Mouse (Mus musculus) olfactory bulb, adult 2 months (tissue): ENCODE measurements around the gene Olfr561. TPM values are rescaled to one million over a fixed set of nuclear protein-coding genes. Genes with fewer than 3 reads are reported as not detected.

Experiments
- H3K27ac ChIP-seq: fragments of 200-500 bp; 2 replicates; pipeline ENCODE4 v1.5.1; 2012; ENCODE audit warnings: low read depth, low read length; ENCODE audit not compliant: insufficient read depth
- H3K4me1 ChIP-seq: fragments of 200-500 bp; 2 replicates; pipeline ENCODE4 v1.6.1; 2012; ENCODE audit warnings: low read length; ENCODE audit not compliant: control insufficient read depth, insufficient read depth
- H3K4me3 ChIP-seq: fragments of 200-500 bp; 2 replicates; pipeline ENCODE4 v1.5.1; 2012; ENCODE audit warnings: mild to moderate bottlenecking, low read depth, low read length, moderate library complexity; ENCODE audit not compliant: insufficient read depth
- CTCF ChIP-seq: fragments of 200-500 bp; IDR thresholded peaks from 2 replicates; pipeline ENCODE4 v1.5.1; 2012; ENCODE audit warnings: low read depth, mild to moderate bottlenecking, low read length, moderate library complexity; ENCODE audit not compliant: insufficient read depth
- POLR2A ChIP-seq: fragments of 200-500 bp; IDR thresholded peaks from 2 replicates; pipeline ENCODE4 v1.6.1; 2012; ENCODE audit warnings: mild to moderate bottlenecking, low read depth, low read length, moderate library complexity; ENCODE audit not compliant: insufficient read depth
- WGBS: fragments of 180-500 bp; shearing (Covaris S2); methylation state at CpG from one replicate; pipeline ENCODE4 v1.1.7; 2018; 5-methylcytosine and 5-hydroxymethylcytosine counted together
- polyA plus RNA-seq: library from polyadenylated mRNA; stranded (reverse); fragments of >200 nt; gene quantifications from 2 replicates; pipeline ENCODE4 v1.2.4, GENCODE M21; 2012; ENCODE audit warnings: low replicate concordance; ENCODE audit not compliant: missing spikeins, insufficient read depth, insufficient read length

Olfr561 gene
- not detected in 2 replicates for polyA plus RNA-seq

DNA sequence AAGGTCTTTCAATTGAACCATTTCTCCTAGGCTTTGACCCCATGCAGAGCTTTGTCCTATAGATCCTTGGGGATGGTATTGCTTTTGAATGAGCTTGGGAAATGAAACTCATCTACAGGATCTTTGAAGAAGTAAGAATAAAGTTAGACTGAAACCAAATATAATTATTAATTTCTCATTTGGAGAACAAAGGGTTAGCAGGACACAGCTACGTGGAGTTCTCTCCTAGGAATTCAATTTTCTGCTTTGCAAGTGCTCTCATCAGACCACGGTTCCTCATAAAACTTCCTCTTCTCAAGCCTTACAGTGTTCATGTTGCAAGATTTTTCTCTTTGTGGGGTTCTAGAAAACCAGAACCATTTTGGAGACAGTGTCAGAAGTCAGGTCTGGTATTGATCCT is at the start of gene Olfr561:
Gene Olfr561, plus strand, starts transcription at position 301 of the 400 bp plus-strand sequence.
- no peaks in the 10 kb centered on the region for H3K4me1 ChIP-seq
- WGBS: 75% methylated on average over 2 of the region's 2 CpGs
- H3K4me3 ChIP-seq: no peak within 1 kb of the TSS
- TF ChIP-seq CTCF (no peak), POLR2A (no peak)
- no peak within 1 kb of the TSS for H3K27ac ChIP-seq

DNA sequence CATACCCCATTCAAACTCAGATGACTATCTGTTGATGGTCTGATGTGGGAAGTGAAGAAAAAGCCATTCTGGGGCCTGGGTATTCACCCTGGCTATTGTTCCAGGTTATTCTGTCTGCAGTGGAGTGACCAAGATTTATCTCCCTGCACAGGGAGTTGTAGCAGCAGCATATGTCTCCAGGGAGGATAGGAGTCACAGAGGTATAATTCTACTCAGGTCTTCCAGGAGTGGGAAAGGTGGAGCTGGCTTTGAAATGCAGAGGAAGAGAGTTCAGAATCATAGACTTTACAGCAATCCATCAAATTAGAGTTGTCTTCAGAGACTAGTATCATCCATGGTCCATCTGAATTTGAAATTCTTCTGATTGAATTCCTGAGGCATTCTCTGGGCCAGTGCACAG is 43.6 kb upstream of the Olfr561 start, which contains the start of gene Olfr559:
Gene Olfr559, minus strand, starts transcription at position 101 of the 400 bp plus-strand sequence.
- Histone ChIP-seq H3K4me1 (no peaks in the 10 kb centered on the region), H3K4me3 (no peak within 1 kb of the TSS), H3K27ac (no peak within 1 kb of the TSS)
- TF ChIP-seq POLR2A: no peak
- no peak for TF ChIP-seq CTCF

DNA sequence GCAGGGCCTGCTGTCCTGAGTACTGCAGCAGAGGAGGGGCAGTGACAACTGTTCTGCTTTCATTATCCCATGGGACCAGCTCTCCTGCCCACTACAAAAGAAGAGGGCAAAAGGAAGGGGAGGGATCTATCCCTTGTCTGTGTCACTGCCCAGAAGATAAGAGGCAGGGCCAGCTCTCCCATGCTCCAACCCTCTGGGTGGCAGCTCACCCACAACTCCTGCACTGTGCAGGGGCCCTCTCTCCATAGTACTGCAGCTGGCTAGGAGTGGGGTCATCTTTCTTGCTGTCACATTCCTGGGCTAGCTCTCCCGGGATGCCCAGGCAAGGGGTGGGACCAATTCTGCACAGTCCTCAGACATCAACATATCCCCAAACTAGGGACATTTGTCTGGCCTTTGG is 37.2 kb upstream of the Olfr561 start:
- 77% methylated on average over 1 of the region's 1 CpGs for WGBS
- TF ChIP-seq POLR2A: no peak
- TF ChIP-seq CTCF: no peak

DNA sequence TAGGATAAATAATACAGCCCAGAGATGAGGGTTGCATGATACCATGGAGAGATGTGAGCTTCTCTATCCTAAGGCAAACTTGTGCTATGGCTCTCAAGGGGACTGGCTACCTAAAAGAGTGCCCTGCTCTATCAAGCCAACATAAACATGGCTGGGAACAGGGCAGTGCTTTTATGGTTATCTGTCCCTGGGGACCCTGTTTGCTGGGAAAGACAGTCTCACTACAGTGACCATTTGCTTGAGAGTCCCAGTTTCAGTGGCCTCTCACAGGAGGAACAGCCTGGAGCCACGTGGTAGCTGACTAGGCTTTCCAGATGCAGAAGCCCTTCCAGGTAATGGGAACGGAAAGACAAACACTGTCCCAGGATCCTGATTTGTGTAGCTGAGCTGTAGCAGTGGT is 33.3 kb upstream of the Olfr561 start:
- no peak overlapping the region for H3K4me3 ChIP-seq
- no peaks in the 10 kb centered on the region for H3K4me1 ChIP-seq
- TF ChIP-seq POLR2A: no peak
- TF ChIP-seq CTCF: no peak
- H3K27ac ChIP-seq: no peak overlapping the region
- whole genome bisulfite sequencing: 68% methylated on average over 2 of the region's 2 CpGs

More for the DNA sequence above, 37.2 kb upstream of the Olfr561 start:
- H3K4me1 ChIP-seq: no peaks in the 10 kb centered on the region
- no peak overlapping the region for H3K4me3 ChIP-seq
- no peak overlapping the region for H3K27ac ChIP-seq

DNA sequence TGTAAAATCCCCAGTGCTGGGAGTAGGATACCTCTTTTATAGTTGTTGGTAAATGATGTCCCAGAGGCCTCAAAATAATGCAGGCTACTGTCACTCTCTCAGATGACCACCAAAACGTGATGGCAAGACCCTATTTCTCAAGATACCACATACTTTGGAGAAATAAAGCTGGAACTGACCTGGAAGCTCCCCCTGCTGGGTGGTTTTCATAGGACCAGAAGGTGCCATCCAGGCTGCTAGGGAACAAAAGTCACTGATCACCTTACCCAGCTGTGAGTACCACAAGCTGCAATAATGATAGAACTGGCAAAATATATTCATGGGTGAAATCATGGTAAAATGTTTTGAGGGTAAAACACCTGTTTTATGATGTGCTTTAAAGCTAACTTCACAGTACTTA is 18.9 kb upstream of the Olfr561 start:
- no peak overlapping the region for H3K27ac ChIP-seq
- no peak overlapping the region for H3K4me3 ChIP-seq
- 14% methylated on average over 1 of the region's 1 CpGs for WGBS
- H3K4me1 ChIP-seq: no peaks in the 10 kb centered on the region
- TF ChIP-seq POLR2A: no peak
- no peak for TF ChIP-seq CTCF

DNA sequence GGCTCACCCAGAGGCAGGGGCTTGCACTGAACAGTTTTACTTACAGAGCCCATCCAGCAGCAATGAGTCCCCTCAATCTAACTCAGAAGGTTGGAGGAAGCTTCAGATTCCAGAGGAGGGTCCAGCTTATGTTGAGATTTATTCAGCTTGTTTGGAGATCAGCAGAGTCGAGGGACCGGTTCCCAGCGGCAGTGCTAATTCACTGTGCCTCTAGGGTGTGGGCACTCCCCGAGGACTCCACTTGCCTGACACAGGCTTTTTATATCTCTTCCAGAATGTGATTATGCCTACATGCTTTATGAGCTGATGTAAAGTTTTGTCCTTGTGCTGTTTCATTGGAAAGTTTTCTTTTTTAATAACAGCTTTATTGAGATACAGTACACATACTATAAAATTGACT is 11.8 kb upstream of the Olfr561 start, which contains the start of the genes Olfr560 and Olfr78:
Gene Olfr560, minus strand, starts transcription at position 101 of the 400 bp plus-strand sequence.
Gene Olfr78, minus strand, starts transcription at position 206 of the 400 bp plus-strand sequence.
- H3K27ac ChIP-seq: no peak within 1 kb of the TSS
- TF ChIP-seq CTCF (no peak), POLR2A (no peak)
- no peaks in the 10 kb centered on the region for H3K4me1 ChIP-seq
- WGBS: 83% methylated on average over 4 of the region's 4 CpGs
- no peak within 1 kb of the TSS for H3K4me3 ChIP-seq

DNA sequence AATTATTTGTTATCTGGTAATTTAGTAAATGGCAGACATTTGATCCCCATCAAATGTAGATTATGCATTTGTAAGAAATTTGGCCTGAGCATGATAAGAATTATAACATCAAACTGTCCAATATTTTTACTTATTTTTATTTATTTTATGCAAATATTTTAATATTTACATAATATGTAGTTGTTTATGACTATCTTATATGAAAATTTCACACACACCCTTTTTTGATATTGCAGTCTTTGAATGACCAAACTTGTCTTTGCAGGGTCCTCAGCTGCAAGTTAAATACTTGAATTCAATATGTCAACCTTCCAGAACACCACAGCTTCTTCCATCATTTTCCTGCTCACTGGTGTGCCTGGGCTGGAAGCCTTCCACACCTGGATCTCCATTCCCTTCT is 32.2 kb downstream of the Olfr561 start, which contains the start of gene Olfr564:
Gene Olfr564, plus strand, starts transcription at position 301 of the 400 bp plus-strand sequence.
- no peaks in the 10 kb centered on the region for H3K4me1 ChIP-seq
- no peak for TF ChIP-seq POLR2A
- no peak for TF ChIP-seq CTCF
- no peak within 1 kb of the TSS for H3K4me3 ChIP-seq
- H3K27ac ChIP-seq: no peak within 1 kb of the TSS

Other genes starting within 250 kb of the Olfr561 start
- gene Olfr547, start 236.5 kb upstream of the Olfr561 start, polyA plus RNA-seq: not detected in 2 replicates
- not detected in 2 replicates for gene Olfr548-ps1, start 230.3 kb upstream of the Olfr561 start, polyA plus RNA-seq
- gene Olfr549, start 221.4 kb upstream of the Olfr561 start, polyA plus RNA-seq: not detected in 2 replicates
- gene Trim21, start 205.7 kb upstream of the Olfr561 start, polyA plus RNA-seq: not detected in 2 replicates
- gene Olfr550, start 199.8 kb upstream of the Olfr561 start, polyA plus RNA-seq: not detected in 2 replicates
- not detected in 2 replicates for gene Olfr551, start 179.3 kb upstream of the Olfr561 start, polyA plus RNA-seq
- gene Olfr552, start 173.5 kb upstream of the Olfr561 start, polyA plus RNA-seq: not detected in 2 replicates
- not detected in 2 replicates for gene Olfr553, start 153.0 kb upstream of the Olfr561 start, polyA plus RNA-seq
- not detected in 2 replicates for gene Olfr554, start 132.8 kb upstream of the Olfr561 start, polyA plus RNA-seq
- not detected in 2 replicates for gene Olfr555, start 112.4 kb upstream of the Olfr561 start, polyA plus RNA-seq
- gene Olfr556, start 106.3 kb upstream of the Olfr561 start, polyA plus RNA-seq: not detected in 2 replicates
- not detected in 2 replicates for gene Trim68, start 83.9 kb upstream of the Olfr561 start, polyA plus RNA-seq
- not detected in 2 replicates for gene Olfr557, start 75.3 kb upstream of the Olfr561 start, polyA plus RNA-seq
- not detected in 2 replicates for gene Olfr558, start 69.0 kb upstream of the Olfr561 start, polyA plus RNA-seq
- gene Olfr33, start 52.2 kb upstream of the Olfr561 start, polyA plus RNA-seq: not detected in 2 replicates
- gene Olfr559, start 43.7 kb upstream of the Olfr561 start, polyA plus RNA-seq: not detected in 2 replicates
- gene Olfr560, start 11.9 kb upstream of the Olfr561 start, polyA plus RNA-seq: not detected in 2 replicates
- not detected in 2 replicates for gene Olfr78, start 11.8 kb upstream of the Olfr561 start, polyA plus RNA-seq
- gene Olfr564, start 32.3 kb downstream of the Olfr561 start, polyA plus RNA-seq: not detected in 2 replicates
- not detected in 2 replicates for gene Olfr566, start 87.5 kb downstream of the Olfr561 start, polyA plus RNA-seq
- not detected in 2 replicates for gene Olfr568, start 105.9 kb downstream of the Olfr561 start, polyA plus RNA-seq
- not detected in 2 replicates for gene Olfr569, start 119.7 kb downstream of the Olfr561 start, polyA plus RNA-seq
- not detected in 2 replicates for gene Olfr570, start 123.4 kb downstream of the Olfr561 start, polyA plus RNA-seq
- gene Olfr571, start 146.3 kb downstream of the Olfr561 start, polyA plus RNA-seq: not detected in 2 replicates
- not detected in 2 replicates for gene Olfr572, start 153.2 kb downstream of the Olfr561 start, polyA plus RNA-seq
- gene Olfr573-ps1, start 171.4 kb downstream of the Olfr561 start, polyA plus RNA-seq: not detected in 2 replicates
- gene Olfr574, start 177.2 kb downstream of the Olfr561 start, polyA plus RNA-seq: not detected in 2 replicates
- not detected in 2 replicates for gene Olfr575, start 187.6 kb downstream of the Olfr561 start, polyA plus RNA-seq
- gene Olfr576, start 191.4 kb downstream of the Olfr561 start, polyA plus RNA-seq: not detected in 2 replicates
- not detected in 2 replicates for gene Olfr577, start 204.7 kb downstream of the Olfr561 start, polyA plus RNA-seq
- not detected in 2 replicates for gene Olfr578, start 218.1 kb downstream of the Olfr561 start, polyA plus RNA-seq